ENCODE assay signal across 20 mouse cellular contexts in genomic region chr3:36642736-36643135, GRCm38 (mm10). TPM values are rescaled to one million over a fixed set of nuclear protein-coding genes. Genes with fewer than 3 reads are reported as not detected.
DNase-seq lines count a peak whose midpoint lies in the region; ATAC-seq lines count a peak whose summit lies in the region.
"Had no signal": no experiment of that assay in that cellular context is flagged by ENCODE, and none has a peak within 500 bp of the region (broad histone marks: within the 10 kb centered on the region; RNA-seq: fewer than 3 reads in every experiment).

No protein-coding gene starts in this region.

- no peak overlapping the region for H3K9ac ChIP-seq in kidney, embryonic 16.5 days (replicated peaks; ENCODE audit: low read length)
- H3K9ac ChIP-seq: forebrain, postnatal 0 days; neural tube, embryonic 13.5 days had no signal

- H3K9me3 ChIP-seq in kidney, embryonic 16.5 days (ENCODE audit: low read length): no peaks in the 10 kb centered on the region
- H3K9me3 ChIP-seq: hindbrain, embryonic 10.5 days; neural tube, embryonic 13.5 days had no signal

- no peak overlapping the region for H3K27ac ChIP-seq in kidney, embryonic 16.5 days (ENCODE audit: low read length)
- H3K27ac ChIP-seq: heart, adult 2 months; hindbrain, embryonic 10.5 days; neural tube, embryonic 13.5 days had no signal

- H3K4me2 ChIP-seq in kidney, embryonic 16.5 days (replicated peaks; ENCODE audit: low read depth, low read length): no peak overlapping the region
- H3K4me2 ChIP-seq: midbrain, embryonic 11.5 days; neural tube, embryonic 13.5 days had no signal

- H3K4me1 ChIP-seq in kidney, embryonic 16.5 days (ENCODE audit: insufficient read depth, low read length): no peaks in the 10 kb centered on the region
- H3K4me1 ChIP-seq: hindbrain, embryonic 10.5 days; neural tube, embryonic 13.5 days had no signal

- no peaks in the 10 kb centered on the region for H3K27me3 ChIP-seq in kidney, embryonic 16.5 days (ENCODE audit: insufficient read depth, low read length)
- H3K27me3 ChIP-seq: neural tube, embryonic 13.5 days had no signal

- WGBS in kidney, embryonic 16.5 days: 56% methylated on average over 13 of the region's 13 CpGs

- H3K4me3 ChIP-seq in kidney, embryonic 16.5 days (ENCODE audit: low read length): no peak overlapping the region
- H3K4me3 ChIP-seq: heart, adult 2 months; hindbrain, embryonic 10.5 days; neural tube, embryonic 13.5 days had no signal

- DNase-seq in kidney, postnatal 4 days: peak; percentile 18 to 24
- DNase-seq in ovary, postnatal 36 days (ENCODE audit: low spot score): peak; percentile 29
- DNase-seq in ovary, postnatal 10 days (ENCODE audit: low spot score): no peak
- DNase-seq in frontal cortex, postnatal 36 days (ENCODE audit: low spot score in 2 of 2): peak; percentile 49 to 68
- DNase-seq in right cerebral cortex, postnatal 25 days: peak; percentile 48
- no peak for DNase-seq in adrenal gland, adult (ENCODE audit: inconsistent age in 2 of 2, low spot score in 1 of 2)
- no peak for DNase-seq in B cell, adult 2 months
- DNase-seq: adrenal gland, postnatal 36 days; cerebellum, adult 9-10 months; forebrain, postnatal 0 days; gastrocnemius, postnatal 14 days; heart, adult 2 months; kidney, adult 2 months; lung, adult 2 months; lung, postnatal 4 days had no signal

- H3K36me3 ChIP-seq in kidney, embryonic 16.5 days (ENCODE audit: insufficient read depth, low read length): no peaks in the 10 kb centered on the region
- H3K36me3 ChIP-seq: hindbrain, embryonic 10.5 days; neural tube, embryonic 13.5 days had no signal

- no peak for ATAC-seq in kidney, embryonic 16.5 days (ENCODE audit: low FRiP score, low TSS enrichment)
- ATAC-seq: activated CD4-positive, CD25-positive, alpha-beta regulatory T cell, adult 4 months; forebrain, postnatal 0 days had no signal

RNA-seq across cellular contexts. Expression of gene Bbs7, which starts 29.5 kb away (rescaled TPM):
- polyA plus RNA-seq in kidney, embryonic 16.5 days (2015; fragmentation: Nextera tagmentation; extraction: Ambion mirVana): 16.2 and 19.3 TPM in 2 replicates

RNA-seq across cellular contexts. Expression of gene Trpc3, which starts 47.2 kb away (rescaled TPM):
- polyA plus RNA-seq in kidney, embryonic 16.5 days (2015; fragmentation: Nextera tagmentation; extraction: Ambion mirVana): 4.8 and 6.8 TPM in 2 replicates

Comparison
In these comparisons a context has a peak if more than half of its experiments do, and no peak if none do; other contexts are left out.
1. DNase-seq: peak in kidney, postnatal 4 days (2 of 2), ovary, postnatal 36 days (single experiment), frontal cortex, postnatal 36 days (2 of 2) and right cerebral cortex, postnatal 25 days (single experiment); none in ovary, postnatal 10 days (single experiment), adrenal gland, adult (0 of 2) and B cell, adult 2 months (0 of 2).